Mouse (Mus musculus): ENCODE measurements at regions not wholly inside any gene's neighbourhood (a gene's known extent, or its start where the extent isn't known, plus 50 kb on each side); places are given as distances from the start of the nearest gene placed in this dataset.

GRCm38 (mm10) chr10:56453578-56454069, 76.5 kb downstream of the Gja1 start:
- ATAC-seq (ENCODE audit: insufficient number of reproducible peaks, low FRiP score, low TSS enrichment, low read depth) = no peak

DNA sequence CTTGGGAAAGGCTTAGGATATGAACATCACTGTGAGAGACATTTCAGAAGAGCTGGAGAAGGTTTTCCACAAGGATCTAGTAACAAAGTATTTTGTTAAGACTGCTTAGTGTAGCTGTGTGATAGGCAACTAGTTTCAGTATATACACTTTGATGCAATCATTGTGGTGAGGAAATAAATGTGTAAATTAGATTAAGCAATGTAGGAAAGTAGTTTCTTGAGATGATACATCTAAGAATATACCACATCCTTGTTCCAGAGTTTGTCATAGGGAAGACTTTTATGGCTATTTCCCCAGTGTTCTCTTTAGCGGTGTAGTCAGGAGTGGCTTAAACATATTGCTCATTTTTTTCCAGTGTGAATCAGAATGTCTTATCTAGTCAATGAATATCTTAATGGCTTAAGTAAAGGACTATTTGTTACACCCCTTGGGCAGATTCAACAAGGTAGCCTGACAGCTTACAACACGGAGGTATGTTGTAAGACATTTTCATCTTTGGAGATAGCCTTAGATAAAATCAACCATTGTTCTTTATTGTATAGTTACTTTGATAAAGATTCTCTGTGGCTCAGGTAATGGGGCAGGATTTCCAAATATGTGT, 78.8 kb downstream of the Gja1 start:
- ATAC-seq (ENCODE audit: insufficient number of reproducible peaks, low FRiP score, low TSS enrichment, low read depth) = no peak
- 77% methylated on average over 2 of the region's 2 CpGs for WGBS
- H3K9ac ChIP-seq = no peak overlapping the region
- no peaks in the 10 kb centered on the region for H3K4me1 ChIP-seq
- H3K4me2 ChIP-seq = no peak overlapping the region
- H3K27me3 ChIP-seq = no peaks in the 10 kb centered on the region
- no peaks in the 10 kb centered on the region for H3K9me3 ChIP-seq
- H3K36me3 ChIP-seq = no peaks in the 10 kb centered on the region
- H3K27ac ChIP-seq = no peak overlapping the region
- no peak overlapping the region for H3K4me3 ChIP-seq

More at GRCm38 (mm10) chr10:56453578-56454069, 76.5 kb downstream of the Gja1 start:
- Histone ChIP-seq H3K4me2 (no peak overlapping the region), H3K4me3 (no peak overlapping the region), H3K4me1 (no peaks in the 10 kb centered on the region), H3K9me3 (no peaks in the 10 kb centered on the region), H3K36me3 (no peaks in the 10 kb centered on the region), H3K27ac (no peak overlapping the region), H3K9ac (no peak overlapping the region), H3K27me3 (no peaks in the 10 kb centered on the region)
- 91% methylated on average over 4 of the region's 4 CpGs for WGBS

DNA sequence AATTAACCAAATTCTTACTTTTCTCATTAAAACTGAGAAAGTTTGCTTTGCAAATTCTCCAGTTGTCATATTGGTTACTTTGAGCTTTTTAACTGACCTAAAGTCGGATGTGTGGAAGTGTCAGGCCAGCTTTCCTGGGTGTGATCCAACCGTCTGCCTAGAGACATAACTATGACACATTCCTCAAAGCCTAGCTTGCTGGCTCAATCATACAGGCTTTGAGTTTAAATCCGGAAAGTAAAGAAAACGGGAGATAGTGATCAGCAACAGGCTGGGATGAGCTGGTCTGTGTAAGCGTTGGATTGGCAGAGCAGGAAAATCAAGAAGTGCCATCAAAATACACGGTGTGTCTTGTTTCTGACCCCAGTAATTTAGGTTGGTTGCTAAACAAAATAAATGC, 91.4 kb downstream of the Gja1 start:
- ATAC-seq (ENCODE audit: insufficient number of reproducible peaks, low FRiP score, low TSS enrichment, low read depth) = no peak
- Histone ChIP-seq H3K9me3 (no peaks in the 10 kb centered on the region), H3K9ac (no peak overlapping the region), H3K36me3 (no peaks in the 10 kb centered on the region), H3K27ac (peak overlapping the region; percentile 82), H3K4me2 (peak overlapping the region; percentile 42), H3K27me3 (no peaks in the 10 kb centered on the region), H3K4me3 (no peak overlapping the region), H3K4me1 (peaks cover 7% of the 10 kb centered on the region; the same call in 1 of the 2 replicates)
- WGBS = 21% methylated on average over 6 of the region's 6 CpGs

DNA sequence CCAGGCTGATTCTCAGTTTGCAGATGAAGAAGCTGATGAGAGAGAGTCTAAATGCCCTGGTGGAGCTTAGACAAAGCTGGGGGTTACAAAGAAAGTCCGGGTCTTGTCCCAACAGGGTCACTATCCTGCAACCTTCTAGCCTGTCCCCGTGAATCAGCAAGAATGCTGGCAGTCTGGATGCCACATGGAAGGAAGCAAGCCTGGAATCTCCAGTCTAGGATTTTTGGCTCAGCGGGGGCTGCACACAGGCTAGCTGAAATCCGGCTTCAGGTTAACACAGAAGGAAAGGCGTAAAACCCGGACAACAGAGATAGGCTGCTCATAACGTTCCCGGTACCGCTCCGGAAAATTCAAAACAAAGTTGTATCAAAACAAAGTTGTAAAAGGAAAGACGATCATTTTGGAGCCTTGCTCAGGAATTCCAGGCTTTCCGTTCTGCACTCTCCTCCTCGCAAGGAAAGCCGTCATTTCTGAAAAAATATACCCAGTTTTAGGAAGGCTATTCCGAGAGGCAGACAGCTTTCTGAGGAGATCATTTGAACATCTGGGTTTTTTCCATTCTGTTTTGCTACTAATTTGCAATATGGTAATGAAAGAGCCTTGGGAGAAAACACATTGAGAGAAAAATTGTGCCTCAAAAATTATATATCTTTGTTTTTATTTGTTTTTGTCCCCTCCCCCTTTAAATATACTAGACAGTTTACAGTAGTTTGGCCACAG, 92.0 kb downstream of the Gja1 start:
- H3K27ac ChIP-seq = peak overlapping the region; percentile 82
- no peaks in the 10 kb centered on the region for H3K9me3 ChIP-seq
- no peaks in the 10 kb centered on the region for H3K36me3 ChIP-seq
- ATAC-seq (ENCODE audit: insufficient number of reproducible peaks, low FRiP score, low TSS enrichment, low read depth) = no peak
- peak overlapping the region; percentile 33 for H3K4me3 ChIP-seq
- no peak overlapping the region for H3K9ac ChIP-seq
- peak overlapping the region; percentile 42 for H3K4me2 ChIP-seq
- peaks cover 7% of the 10 kb centered on the region; the same call in 1 of the 2 replicates for H3K4me1 ChIP-seq
- 8% methylated on average over 15 of the region's 15 CpGs for WGBS
- no peaks in the 10 kb centered on the region for H3K27me3 ChIP-seq

DNA sequence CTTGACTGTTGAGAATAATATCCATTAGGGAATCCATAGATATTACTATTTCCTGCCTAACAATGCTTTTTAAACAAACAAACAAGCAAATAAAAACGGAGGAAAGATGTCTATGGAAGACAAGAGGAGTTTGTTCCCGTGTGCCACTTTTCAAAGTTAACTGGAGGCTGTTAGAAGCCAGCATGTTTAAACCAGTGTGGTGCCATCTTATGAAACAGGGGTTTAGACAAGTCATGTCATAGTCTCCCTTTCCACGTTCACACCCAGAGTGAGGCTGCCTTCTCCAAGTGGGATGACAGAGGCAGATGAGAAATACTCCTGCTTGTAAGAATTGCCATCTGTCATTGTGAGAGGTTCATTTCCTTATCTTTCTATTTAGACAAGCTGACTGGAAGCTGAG, 92.8 kb downstream of the Gja1 start:
- H3K27ac ChIP-seq = no peak overlapping the region
- ATAC-seq (ENCODE audit: insufficient number of reproducible peaks, low FRiP score, low TSS enrichment, low read depth) = no peak
- H3K27me3 ChIP-seq = no peaks in the 10 kb centered on the region
- no peak overlapping the region for H3K4me3 ChIP-seq
- no peak overlapping the region for H3K9ac ChIP-seq
- H3K4me1 ChIP-seq = peaks cover 7% of the 10 kb centered on the region; the same call in 1 of the 2 replicates
- H3K9me3 ChIP-seq = no peaks in the 10 kb centered on the region
- H3K36me3 ChIP-seq = no peaks in the 10 kb centered on the region
- no peak overlapping the region for H3K4me2 ChIP-seq
- WGBS = 57% methylated on average over 3 of the region's 3 CpGs

DNA sequence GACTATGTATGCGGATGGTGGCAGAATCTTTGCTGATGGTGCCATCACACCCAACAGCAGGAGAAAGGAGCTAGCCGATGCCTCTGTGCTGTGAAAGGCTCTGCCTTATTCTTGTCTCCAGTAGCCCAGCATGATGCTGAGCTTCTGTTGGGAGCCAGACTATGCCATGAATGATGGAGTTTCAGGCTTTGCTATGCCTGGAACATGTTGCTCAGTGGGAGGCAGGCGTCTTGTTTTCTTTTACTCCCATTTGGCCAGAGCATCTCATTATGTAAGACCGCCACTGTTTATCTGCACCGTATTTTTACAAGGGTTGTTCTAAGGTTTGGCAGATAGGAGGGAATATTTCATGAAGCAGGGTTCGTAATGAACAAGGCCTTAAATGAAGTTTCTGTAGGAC, 97.8 kb downstream of the Gja1 start:
- ATAC-seq (ENCODE audit: insufficient number of reproducible peaks, low FRiP score, low TSS enrichment, low read depth) = no peak
- H3K4me2 ChIP-seq = no peak overlapping the region
- no peak overlapping the region for H3K4me3 ChIP-seq
- no peaks in the 10 kb centered on the region for H3K27me3 ChIP-seq
- H3K4me1 ChIP-seq = no peaks in the 10 kb centered on the region
- no peaks in the 10 kb centered on the region for H3K36me3 ChIP-seq
- H3K27ac ChIP-seq = no peak overlapping the region
- H3K9me3 ChIP-seq = no peaks in the 10 kb centered on the region
- WGBS = 77% methylated on average over 6 of the region's 6 CpGs
- H3K9ac ChIP-seq = no peak overlapping the region

GRCm38 (mm10) chr10:56482156-56482716, 105.1 kb downstream of the Gja1 start:
- Histone ChIP-seq H3K9ac (no peak overlapping the region), H3K9me3 (no peaks in the 10 kb centered on the region), H3K36me3 (no peaks in the 10 kb centered on the region), H3K27me3 (no peaks in the 10 kb centered on the region), H3K27ac (no peak overlapping the region), H3K4me2 (no peak overlapping the region), H3K4me1 (peaks cover 6% of the 10 kb centered on the region; the same call in 1 of the 2 replicates), H3K4me3 (no peak overlapping the region)
- WGBS = 38% methylated on average over 9 of the region's 9 CpGs
- no peak for ATAC-seq (ENCODE audit: insufficient number of reproducible peaks, low FRiP score, low TSS enrichment, low read depth)

DNA sequence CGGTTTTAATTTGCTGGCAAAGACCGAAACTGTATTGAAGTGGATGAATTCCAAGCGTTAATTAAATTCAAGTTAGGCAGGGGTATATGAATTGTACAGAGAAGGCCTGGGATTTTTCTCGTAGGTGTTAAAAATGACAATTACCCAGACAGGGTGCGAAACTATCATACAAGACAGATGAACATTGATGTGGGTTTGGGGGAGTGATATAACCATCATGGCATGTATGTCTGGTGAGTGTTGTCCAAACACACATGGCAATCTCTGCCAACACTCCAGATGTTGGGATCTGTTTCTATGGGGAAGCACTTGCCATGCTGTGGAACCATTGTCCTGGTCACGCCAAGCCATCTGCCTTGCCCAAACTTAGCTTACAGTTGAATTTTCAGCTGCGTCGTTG, 107.8 kb downstream of the Gja1 start:
- H3K4me1 ChIP-seq = peaks cover 6% of the 10 kb centered on the region; the same call in 1 of the 2 replicates
- H3K27ac ChIP-seq = no peak overlapping the region
- H3K4me2 ChIP-seq = no peak overlapping the region
- no peak for ATAC-seq (ENCODE audit: insufficient number of reproducible peaks, low FRiP score, low TSS enrichment, low read depth)
- H3K9me3 ChIP-seq = no peaks in the 10 kb centered on the region
- no peak overlapping the region for H3K4me3 ChIP-seq
- no peak overlapping the region for H3K9ac ChIP-seq
- no peaks in the 10 kb centered on the region for H3K36me3 ChIP-seq
- no peaks in the 10 kb centered on the region for H3K27me3 ChIP-seq
- WGBS = 84% methylated on average over 8 of the region's 8 CpGs

DNA sequence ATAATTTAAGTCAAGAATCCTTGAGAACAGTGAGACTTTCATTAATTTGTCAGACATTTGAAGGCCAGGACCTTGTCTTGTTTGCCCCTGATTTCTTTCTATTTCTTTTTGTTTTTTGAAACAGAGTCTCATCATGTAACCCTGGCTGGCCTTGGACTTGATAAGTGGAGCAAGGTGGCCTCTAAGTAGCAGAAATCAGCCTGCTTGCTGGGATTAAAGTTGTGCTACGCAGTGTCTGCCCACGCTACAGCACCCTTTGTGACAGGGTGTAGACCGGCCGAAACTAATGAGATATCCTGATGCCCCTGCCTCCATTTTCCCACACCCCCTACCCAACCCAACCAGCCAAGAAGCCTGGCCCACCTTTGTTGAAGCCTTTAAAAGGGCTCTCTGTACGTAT, 108.6 kb downstream of the Gja1 start:
- H3K9me3 ChIP-seq = no peaks in the 10 kb centered on the region
- no peaks in the 10 kb centered on the region for H3K27me3 ChIP-seq
- H3K36me3 ChIP-seq = no peaks in the 10 kb centered on the region
- H3K4me2 ChIP-seq = no peak overlapping the region
- WGBS = 88% methylated on average over 5 of the region's 5 CpGs
- H3K4me3 ChIP-seq = no peak overlapping the region
- H3K9ac ChIP-seq = no peak overlapping the region
- ATAC-seq (ENCODE audit: insufficient number of reproducible peaks, low FRiP score, low TSS enrichment, low read depth) = no peak
- H3K27ac ChIP-seq = no peak overlapping the region
- H3K4me1 ChIP-seq = peaks cover 6% of the 10 kb centered on the region; the same call in 1 of the 2 replicates

DNA sequence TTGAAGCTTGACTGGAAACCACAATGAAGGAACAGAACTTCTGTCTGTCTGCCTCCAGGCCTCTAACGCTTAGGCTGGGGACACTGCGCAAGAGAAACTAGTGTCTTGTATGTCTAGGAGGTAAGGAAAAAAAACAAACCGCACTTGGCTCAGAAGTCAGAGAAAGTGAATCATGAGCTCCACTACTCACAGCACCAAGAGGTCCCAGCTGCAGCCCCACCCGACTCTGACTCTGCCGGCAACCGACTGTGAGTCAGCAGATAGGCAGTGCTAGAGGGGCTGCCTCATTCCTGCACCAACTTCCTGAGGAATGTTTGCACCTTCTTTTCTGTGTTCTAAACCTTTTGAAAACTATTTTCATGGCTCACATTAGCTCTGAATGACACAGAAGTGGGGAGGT, 109.5 kb downstream of the Gja1 start:
- peaks cover 6% of the 10 kb centered on the region; the same call in 1 of the 2 replicates for H3K4me1 ChIP-seq
- ATAC-seq (ENCODE audit: insufficient number of reproducible peaks, low FRiP score, low TSS enrichment, low read depth) = peak; percentile 61; the same call in 1 of the 2 replicates
- 32% methylated on average over 6 of the region's 6 CpGs for WGBS
- no peak overlapping the region for H3K4me2 ChIP-seq
- H3K9ac ChIP-seq = no peak overlapping the region
- no peak overlapping the region for H3K4me3 ChIP-seq
- H3K27ac ChIP-seq = no peak overlapping the region; the same call in 1 of the 2 replicates
- H3K9me3 ChIP-seq = no peaks in the 10 kb centered on the region
- H3K27me3 ChIP-seq = no peaks in the 10 kb centered on the region
- no peaks in the 10 kb centered on the region for H3K36me3 ChIP-seq

GRCm38 (mm10) chr10:56493461-56493860, 116.3 kb downstream of the Gja1 start:
- WGBS = 53% methylated on average over 1 of the region's 1 CpGs
- no peak for ATAC-seq (ENCODE audit: insufficient number of reproducible peaks, low FRiP score, low TSS enrichment, low read depth)

DNA sequence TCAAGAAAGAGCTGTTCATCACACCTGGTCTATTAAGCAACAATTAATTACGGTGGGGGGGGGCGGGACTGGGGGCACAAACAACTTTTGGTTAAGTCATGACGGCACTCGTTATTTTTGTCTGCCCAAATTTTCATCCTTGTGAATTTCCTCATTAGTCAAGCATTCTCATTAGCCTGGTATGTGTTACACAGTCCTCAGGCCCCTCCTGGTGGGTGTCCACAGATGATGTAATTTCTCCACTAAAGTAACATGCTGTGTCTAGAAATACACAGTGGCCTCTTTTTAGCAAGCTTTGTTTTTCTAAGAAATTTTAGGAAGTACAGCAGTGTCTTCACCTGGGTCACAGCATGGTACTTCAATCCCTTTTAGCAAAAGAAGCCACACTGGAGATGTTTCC, 118.2 kb downstream of the Gja1 start:
- Histone ChIP-seq H3K4me1 (no peaks in the 10 kb centered on the region), H3K27me3 (no peaks in the 10 kb centered on the region), H3K27ac (no peak overlapping the region), H3K9me3 (no peaks in the 10 kb centered on the region), H3K4me3 (no peak overlapping the region), H3K4me2 (no peak overlapping the region), H3K36me3 (no peaks in the 10 kb centered on the region), H3K9ac (no peak overlapping the region)
- WGBS = 53% methylated on average over 4 of the region's 4 CpGs
- ATAC-seq (ENCODE audit: insufficient number of reproducible peaks, low FRiP score, low TSS enrichment, low read depth) = no peak

More at GRCm38 (mm10) chr10:56493461-56493860, 116.3 kb downstream of the Gja1 start:
- Histone ChIP-seq H3K9me3 (no peaks in the 10 kb centered on the region), H3K4me3 (no peak overlapping the region), H3K4me2 (no peak overlapping the region), H3K4me1 (no peaks in the 10 kb centered on the region), H3K36me3 (no peaks in the 10 kb centered on the region), H3K27ac (no peak overlapping the region), H3K9ac (no peak overlapping the region), H3K27me3 (no peaks in the 10 kb centered on the region)
